Mouse (Mus musculus) spleen, adult 2 months (tissue): ENCODE measurements at regions not wholly inside any gene's neighbourhood (a gene's known extent, or its start where the extent isn't known, plus 50 kb on each side); places are given as distances from the start of the nearest gene placed in this dataset.
A peak's percentile ranks its signal among the peaks of the same experiment; 100 is the strongest.

Source experiments
- DNase-seq, 2 experiments: peaks; one replicate each; pipeline versions ENCODE4 v3.0.0 to v3.0.0-alpha.2; 2012 to 2021; ENCODE audit warnings: low spot score in 2 of 2, low read depth in 1 of 2
- H3K27ac ChIP-seq: fragments of 200-500 bp; 2 replicates; pipeline ENCODE4 v1.5.1; 2012; ENCODE audit warnings: low read length, inconsistent platforms; ENCODE audit not compliant: insufficient read depth
- H3K27me3 ChIP-seq: fragments of 200-500 bp; 2 replicates; pipeline ENCODE4 v1.6.1; 2012; ENCODE audit warnings: mild to moderate bottlenecking, moderate library complexity, low read length, inconsistent platforms; ENCODE audit not compliant: control insufficient read depth, insufficient read depth
- H3K36me3 ChIP-seq: fragments of 200-500 bp; 2 replicates; pipeline ENCODE4 v1.6.1; 2012; ENCODE audit warnings: mild to moderate bottlenecking, low read length, inconsistent platforms; ENCODE audit not compliant: control insufficient read depth, insufficient read depth
- H3K4me1 ChIP-seq: fragments of 200-500 bp; 2 replicates; pipeline ENCODE4 v1.6.1; 2011; ENCODE audit warnings: inconsistent platforms; ENCODE audit not compliant: control insufficient read depth, insufficient read depth, insufficient read length
- H3K4me3 ChIP-seq: fragments of 200-500 bp; 2 replicates; pipeline ENCODE4 v1.5.1; 2011; ENCODE audit warnings: mild to moderate bottlenecking, inconsistent platforms; ENCODE audit not compliant: insufficient read depth, insufficient read length; ENCODE audit errors: extremely low read depth
- CTCF ChIP-seq: fragments of 200-500 bp; IDR thresholded peaks from 2 replicates; pipeline ENCODE4 v1.5.1; 2011; ENCODE audit warnings: mild to moderate bottlenecking, inconsistent platforms; ENCODE audit not compliant: insufficient read depth, insufficient read length, insufficient replicate concordance; ENCODE audit errors: extremely low read depth
- POLR2A ChIP-seq: fragments of 200-500 bp; IDR thresholded peaks from 2 replicates; pipeline ENCODE4 v1.6.1; 2011; ENCODE audit warnings: low read depth, low read length, inconsistent platforms
- WGBS: fragments of 180-500 bp; shearing (Covaris S2); methylation state at CpG from one replicate; pipeline ENCODE4 v1.1.7; 2018; 5-methylcytosine and 5-hydroxymethylcytosine counted together

GRCm38 (mm10) chr9:61862071-61862480 lies 52.3 kb downstream of the Rplp1 start:
- Histone ChIP-seq H3K36me3 (no peaks in the 10 kb centered on the region), H3K27me3 (no peaks in the 10 kb centered on the region), H3K4me1 (peaks cover 10% of the 10 kb centered on the region; the same call in 1 of the 2 replicates), H3K4me3 (no peak overlapping the region), H3K27ac (no peak overlapping the region)
- no peak for DNase-seq
- TF ChIP-seq CTCF (no peak), POLR2A (no peak)
- WGBS, result 65% methylated on average over 6 of the region's 6 CpGs

GRCm38 (mm10) chr9:61860147-61860546 lies 54.2 kb downstream of the Rplp1 start:
- TF ChIP-seq POLR2A (no peak), CTCF (peak; percentile 61; the same call in 1 of the 2 replicates)
- peak; percentile 61 to 62 for DNase-seq
- peaks cover 10% of the 10 kb centered on the region; the same call in 1 of the 2 replicates for H3K4me1 ChIP-seq
- H3K36me3 ChIP-seq, result no peaks in the 10 kb centered on the region
- H3K27me3 ChIP-seq, result no peaks in the 10 kb centered on the region
- no peak overlapping the region for H3K27ac ChIP-seq
- WGBS, result 9% methylated on average over 2 of the region's 2 CpGs
- H3K4me3 ChIP-seq, result no peak overlapping the region

GRCm38 (mm10) chr9:61859438-61859837 lies 54.9 kb downstream of the Rplp1 start:
- TF ChIP-seq CTCF (no peak), POLR2A (no peak)
- Histone ChIP-seq H3K4me3 (peak overlapping the region; percentile 20; the same call in 1 of the 2 replicates), H3K27me3 (no peaks in the 10 kb centered on the region), H3K36me3 (no peaks in the 10 kb centered on the region), H3K4me1 (peaks cover 10% of the 10 kb centered on the region; the same call in 1 of the 2 replicates), H3K27ac (no peak overlapping the region; the same call in 1 of the 2 replicates)
- WGBS, result 3% methylated on average over 6 of the region's 6 CpGs
- DNase-seq, result peak; percentile 19 to 28

- no peaks in the 10 kb centered on the region for H3K27me3 ChIP-seq
- no peak overlapping the region for H3K4me3 ChIP-seq
- H3K27ac ChIP-seq, result no peak overlapping the region
- TF ChIP-seq POLR2A (no peak), CTCF (no peak)
- no peaks in the 10 kb centered on the region for H3K36me3 ChIP-seq
- DNase-seq, result no peak
- WGBS, result 44% methylated on average over 6 of the region's 6 CpGs
- H3K4me1 ChIP-seq, result peaks cover 10% of the 10 kb centered on the region; the same call in 1 of the 2 replicates
Measured at GRCm38 (mm10) chr9:61857817-61858216, 56.5 kb downstream of the Rplp1 start.

GRCm38 (mm10) chr9:61856686-61857085 lies 57.7 kb downstream of the Rplp1 start:
- WGBS, result 86% methylated on average over 1 of the region's 1 CpGs
- no peaks in the 10 kb centered on the region for H3K27me3 ChIP-seq
- no peak for DNase-seq
- TF ChIP-seq CTCF, result no peak
- TF ChIP-seq POLR2A, result no peak
- H3K4me3 ChIP-seq, result no peak overlapping the region
- no peak overlapping the region for H3K27ac ChIP-seq
- no peaks in the 10 kb centered on the region for H3K36me3 ChIP-seq
- peaks cover 10% of the 10 kb centered on the region; the same call in 1 of the 2 replicates for H3K4me1 ChIP-seq

DNA sequence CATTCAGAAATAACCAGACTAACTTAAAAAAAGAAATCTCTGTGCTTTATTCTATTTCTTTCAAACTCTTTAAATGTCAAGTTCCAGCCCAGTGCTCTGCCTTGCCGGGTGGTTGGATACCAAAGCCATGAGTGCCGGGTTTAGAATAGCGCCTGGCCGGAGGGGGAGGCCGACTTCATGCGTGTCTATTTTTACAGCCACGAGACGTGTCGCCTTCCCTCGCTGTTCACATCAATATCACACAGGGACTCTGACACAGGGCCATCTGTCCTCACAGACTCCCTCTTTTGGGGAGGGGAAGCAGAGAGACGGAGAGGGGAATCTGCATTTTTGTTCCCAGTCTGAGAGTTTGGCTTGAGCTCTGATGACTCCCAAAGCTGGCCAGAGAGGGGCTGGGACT lies 58.7 kb downstream of the Rplp1 start:
- peaks cover 10% of the 10 kb centered on the region; the same call in 1 of the 2 replicates for H3K4me1 ChIP-seq
- no peak overlapping the region for H3K4me3 ChIP-seq
- no peaks in the 10 kb centered on the region for H3K27me3 ChIP-seq
- H3K36me3 ChIP-seq, result no peaks in the 10 kb centered on the region
- TF ChIP-seq CTCF, result no peak
- TF ChIP-seq POLR2A, result no peak
- 89% methylated on average over 11 of the region's 11 CpGs for WGBS
- no peak overlapping the region for H3K27ac ChIP-seq
- no peak for DNase-seq

DNA sequence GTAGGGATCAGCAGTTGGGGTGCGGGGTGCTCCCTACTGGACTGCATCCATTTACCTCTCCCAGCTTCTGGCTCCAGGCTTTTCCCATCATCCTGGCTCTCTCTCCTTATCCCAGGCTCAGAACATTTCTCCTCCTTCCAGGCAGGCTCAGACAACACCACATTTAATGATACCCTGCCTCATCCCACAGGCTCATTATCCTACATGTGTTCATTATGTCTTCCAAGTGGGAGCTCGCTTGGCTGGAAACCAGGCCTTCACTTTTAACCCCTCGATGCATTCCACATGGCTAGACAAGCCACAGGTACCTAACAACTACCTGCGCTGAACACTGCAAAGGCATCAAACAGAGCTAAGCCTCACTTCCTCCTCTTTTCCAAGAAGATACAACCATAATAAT lies 60.5 kb downstream of the Rplp1 start:
- 88% methylated on average over 4 of the region's 4 CpGs for WGBS

More for the DNA sequence above, 60.5 kb downstream of the Rplp1 start:
- TF ChIP-seq POLR2A (no peak), CTCF (no peak)
- Histone ChIP-seq H3K27me3 (no peaks in the 10 kb centered on the region), H3K36me3 (no peaks in the 10 kb centered on the region), H3K4me3 (no peak overlapping the region), H3K4me1 (no peaks in the 10 kb centered on the region), H3K27ac (no peak overlapping the region)
- no peak for DNase-seq
